Mouse (Mus musculus) thymus, adult 2 months (tissue): ENCODE data around the gene Gorasp1.

Experiments
- CTCF ChIP-seq: fragments of 200-500 bp; IDR thresholded peaks from 2 replicates; pipeline ENCODE4 v1.5.1; 2012; ENCODE audit warnings: mild to moderate bottlenecking, control low read depth, low read length, moderate library complexity, borderline replicate concordance; ENCODE audit not compliant: control insufficient read depth, poor library complexity, insufficient read depth; ENCODE audit errors: extremely low read depth
- POLR2A ChIP-seq: fragments of 200-500 bp; IDR thresholded peaks from 2 replicates; pipeline ENCODE4 v1.6.1; 2012; ENCODE audit warnings: mild to moderate bottlenecking, low read length, control low read depth, moderate library complexity; ENCODE audit not compliant: control insufficient read depth, poor library complexity, insufficient read depth; ENCODE audit errors: extremely low read depth

DNA sequence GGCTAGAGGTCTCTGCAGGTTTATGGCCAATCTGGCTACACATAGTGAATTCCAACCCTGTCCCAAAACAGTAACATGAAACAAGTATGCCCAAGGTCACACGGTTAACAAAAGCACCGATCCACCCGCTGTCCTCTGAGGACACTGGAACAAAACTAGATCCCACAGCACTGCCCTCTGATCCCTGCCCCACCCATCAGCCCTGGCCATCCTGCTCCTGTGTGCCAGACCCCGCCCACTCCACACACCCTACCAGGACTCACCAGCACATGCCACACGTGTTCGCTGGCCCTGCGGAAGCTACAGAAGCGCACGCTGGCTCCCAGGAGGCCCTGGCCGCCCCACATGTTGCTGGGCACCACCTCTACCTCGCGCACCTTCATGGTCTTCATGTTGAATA is 5.0 kb downstream of the Gorasp1 start:
- TF ChIP-seq CTCF (no peak), POLR2A (no peak)
